Mouse (Mus musculus): ENCODE data around the gene Edem3.

DNA sequence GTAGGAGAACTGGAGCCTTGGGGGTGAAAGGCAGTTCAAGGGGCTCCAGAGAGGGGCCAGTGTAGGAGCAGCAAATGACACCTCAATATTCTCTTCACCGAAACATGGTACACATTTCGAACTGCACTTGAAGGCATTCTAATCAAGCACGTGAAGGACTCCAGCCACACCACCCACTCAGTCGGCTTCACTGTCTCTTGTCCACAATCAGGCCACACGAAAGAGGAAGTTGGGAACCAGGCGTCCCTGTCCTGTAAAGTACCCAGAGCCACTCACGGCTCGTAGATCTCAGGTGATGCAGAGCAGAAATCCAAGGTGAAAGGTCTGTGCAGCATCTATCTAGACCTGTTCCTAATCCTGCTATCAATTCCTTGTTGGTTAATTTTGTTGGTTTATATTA, 36.6 kb upstream of the Edem3 start:
- TF ChIP-seq CTCF (IDR thresholded peaks at IDR 0.05; ENCODE audit: borderline replicate concordance, insufficient read depth, low read depth, low read length): no peak
- TF ChIP-seq POLR2A (IDR thresholded peaks at IDR 0.05; ENCODE audit: borderline replicate concordance, insufficient read depth, low read length): no peak
